Mouse (Mus musculus) adrenal gland, adult 8-10 months (tissue): Measurements from ENCODE around the gene Cd52. TPM values are rescaled to one million over a fixed set of nuclear protein-coding genes. Genes with fewer than 3 reads are reported as not detected.
"Not testable (repeated sequence)": the region's sequence is repeated elsewhere in the genome, so short reads cannot be mapped to it uniquely, and the experiment has no call there.

Source experiments
- DNase-seq: peaks from one replicate; pipeline ENCODE4 v3.0.0; 2022
- total RNA-seq, 4 experiments: library from RNA; stranded (reverse); gene quantifications; 2 replicates each; pipeline ENCODE4 v1.2.4; 2022

Cd52 gene
- 10 to 100 TPM; 13.4 to 23.4 (median 19.6) TPM for total RNA-seq

- DNase-seq, result no peak
Observed at GRCm38 (mm10) chr4:134094923-134095547, at the start of gene Cd52. Gene Cd52, minus strand, starts transcription at chr4:134095082.

GRCm38 (mm10) chr4:134144297-134144696, 49.4 kb upstream of the Cd52 start:
- DNase-seq, result not testable (repeated sequence)

- DNase-seq, result no peak
Observed at GRCm38 (mm10) chr4:134138857-134139256, 44.0 kb upstream of the Cd52 start.

GRCm38 (mm10) chr4:134136280-134136926, 41.5 kb upstream of the Cd52 start:
- no peak for DNase-seq

GRCm38 (mm10) chr4:134132519-134133095, 37.7 kb upstream of the Cd52 start:
- DNase-seq, result no peak

- DNase-seq, result no peak
Observed at GRCm38 (mm10) chr4:134132117-134132516, 37.2 kb upstream of the Cd52 start.

GRCm38 (mm10) chr4:134129482-134129881, 34.6 kb upstream of the Cd52 start:
- no peak for DNase-seq

- DNase-seq, result no peak
Observed at GRCm38 (mm10) chr4:134128983-134129362, 34.1 kb upstream of the Cd52 start.

GRCm38 (mm10) chr4:134128221-134128982, 33.5 kb upstream of the Cd52 start, which contains the start of gene Sh3bgrl3:
Gene Sh3bgrl3, minus strand, starts transcription at chr4:134128789.
- peak; percentile 80 for DNase-seq

GRCm38 (mm10) chr4:134127793-134128192, 32.9 kb upstream of the Cd52 start:
- DNase-seq, result no peak

GRCm38 (mm10) chr4:134127121-134127455, 32.2 kb upstream of the Cd52 start:
- DNase-seq, result no peak

GRCm38 (mm10) chr4:134126300-134127120, 31.6 kb upstream of the Cd52 start:
- no peak for DNase-seq

GRCm38 (mm10) chr4:134125383-134126060, 30.6 kb upstream of the Cd52 start:
- DNase-seq, result no peak

GRCm38 (mm10) chr4:134123680-134124551, 29.0 kb upstream of the Cd52 start:
- peak; percentile 77 for DNase-seq

GRCm38 (mm10) chr4:134123147-134123546, 28.3 kb upstream of the Cd52 start:
- no peak for DNase-seq

- no peak for DNase-seq
Observed at GRCm38 (mm10) chr4:134122281-134122680, 27.4 kb upstream of the Cd52 start.

GRCm38 (mm10) chr4:134121571-134121970, 26.7 kb upstream of the Cd52 start:
- no peak for DNase-seq

GRCm38 (mm10) chr4:134120916-134121315, 26.0 kb upstream of the Cd52 start:
- DNase-seq, result no peak

GRCm38 (mm10) chr4:134120192-134120805, 25.4 kb upstream of the Cd52 start:
- no peak for DNase-seq

- DNase-seq, result no peak
Observed at GRCm38 (mm10) chr4:134119644-134120043, 24.8 kb upstream of the Cd52 start.
